Mouse (Mus musculus) heart, postnatal 0 days (tissue): ENCODE data around the gene Mrps2.

Experiments used
- CTCF ChIP-seq: IDR thresholded peaks from 2 replicates; pipeline ENCODE4 v1.5.1; 2016; ENCODE audit warnings: antibody characterized with exemption, control low read depth, low read depth
- EP300 ChIP-seq: IDR thresholded peaks from 2 replicates; pipeline ENCODE4 v1.6.1; 2016; ENCODE audit warnings: antibody characterized with exemption, low read depth

- no peak for TF ChIP-seq CTCF
- TF ChIP-seq EP300, result no peak
Measured at GRCm38 (mm10) chr2:28513431-28514370, 45.8 kb downstream of the Mrps2 start.
